Mouse (Mus musculus): ENCODE data around the gene Shc2. TPM values are rescaled to one million over a fixed set of nuclear protein-coding genes. Genes with fewer than 3 reads are reported as not detected.

Shc2 gene
- polyA plus RNA-seq, 1 experiment: 2.3 TPM

DNA sequence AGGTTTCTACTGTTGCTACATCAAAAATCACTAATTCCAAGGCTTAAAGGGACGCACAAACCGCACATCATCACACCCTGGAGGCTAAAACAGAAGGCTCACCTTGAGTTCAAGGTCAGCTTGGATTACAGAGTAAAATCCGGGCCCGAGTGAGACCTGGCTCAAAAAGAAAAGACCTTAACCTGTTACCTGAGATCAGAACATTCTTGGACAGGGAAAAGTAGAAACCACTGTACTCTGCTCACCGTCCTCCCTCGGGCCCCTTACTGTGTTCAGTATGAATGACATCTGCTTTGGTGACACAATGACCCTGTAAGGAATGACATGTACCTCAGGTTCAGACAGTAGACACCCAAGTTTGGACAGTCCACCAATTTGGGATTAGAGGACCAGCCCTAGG is 62.9 kb downstream of the Shc2 start:
- H3K4me3 ChIP-seq: no peak overlapping the region
- H3K4me2 ChIP-seq (ENCODE audit: low read depth): no peak overlapping the region
- no peak overlapping the region for H3ac ChIP-seq (ENCODE audit: control insufficient read depth, insufficient read length)
- no peaks in the 10 kb centered on the region for H3K36me3 ChIP-seq (ENCODE audit: control insufficient read depth, insufficient read depth)
- TF ChIP-seq POLR2AphosphoS2 (IDR thresholded peaks at IDR 0.05; ENCODE audit: insufficient read length, low read depth) (no peak), USF1 (IDR thresholded peaks at IDR 0.05; ENCODE audit: low read depth) (no peak)
- H3K79me2 ChIP-seq (ENCODE audit: control insufficient read depth, insufficient read depth): no peaks in the 10 kb centered on the region
- peaks cover 11% of the 10 kb centered on the region for H3K27me3 ChIP-seq (ENCODE audit: control insufficient read depth, insufficient read depth, insufficient read length)

DNA sequence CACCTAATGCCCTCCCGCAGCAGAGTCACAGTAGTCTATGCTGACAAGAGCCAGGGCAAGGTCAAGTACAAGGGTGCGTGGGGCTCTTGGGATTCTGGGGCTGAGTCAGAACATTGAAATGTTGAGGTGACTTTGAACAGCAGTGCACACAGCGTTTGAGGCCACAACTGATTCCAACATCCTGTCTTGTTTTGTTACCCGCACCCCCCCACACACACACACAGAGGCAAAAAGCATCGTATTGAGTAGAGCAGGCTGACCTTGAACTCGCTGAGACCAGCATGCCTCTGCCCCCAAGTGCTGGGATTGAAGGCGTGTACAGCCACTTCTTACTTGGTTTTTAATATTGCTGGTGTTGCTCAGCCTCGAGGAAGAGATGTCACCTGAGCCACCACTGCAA is 63.4 kb downstream of the Shc2 start:
- no peak overlapping the region for H3K4me2 ChIP-seq (ENCODE audit: low read depth)
- H3ac ChIP-seq (ENCODE audit: control insufficient read depth, insufficient read length): no peak overlapping the region
- no peaks in the 10 kb centered on the region for H3K36me3 ChIP-seq (ENCODE audit: control insufficient read depth, insufficient read depth)
- H3K4me3 ChIP-seq: no peak overlapping the region
- H3K79me2 ChIP-seq (ENCODE audit: control insufficient read depth, insufficient read depth): no peaks in the 10 kb centered on the region
- H3K27me3 ChIP-seq (ENCODE audit: control insufficient read depth, insufficient read depth, insufficient read length): peaks cover 11% of the 10 kb centered on the region
- no peak for TF ChIP-seq TCF3 (IDR thresholded peaks at IDR 0.05; ENCODE audit: insufficient read length, low read depth)
- TF ChIP-seq MYOD1 (IDR thresholded peaks at IDR 0.05; ENCODE audit: control insufficient read depth in 1 of 3, insufficient read length in 2 of 3, low read depth in 2 of 3): no peak
- no peak for TF ChIP-seq SRF (IDR thresholded peaks at IDR 0.05; ENCODE audit: control insufficient read depth, insufficient read length, low read depth)
- no peak for TF ChIP-seq CEBPB (IDR thresholded peaks at IDR 0.05; ENCODE audit: insufficient read depth, poor library complexity, severe bottlenecking)
- no peak for TF ChIP-seq MAX (IDR thresholded peaks at IDR 0.05; ENCODE audit: low read depth)
- no peak for TF ChIP-seq REST (IDR thresholded peaks at IDR 0.05; ENCODE audit: insufficient read depth, insufficient read length)
- no peak for TF ChIP-seq TCF12 (IDR thresholded peaks at IDR 0.05; ENCODE audit: insufficient read depth, poor library complexity, severe bottlenecking)
- no peak for TF ChIP-seq POLR2A (IDR thresholded peaks at IDR 0.05; ENCODE audit: insufficient read length, low read depth)
- TF ChIP-seq E2F4 (IDR thresholded peaks at IDR 0.05; ENCODE audit: insufficient read depth): no peak
- no peak for TF ChIP-seq USF1 (IDR thresholded peaks at IDR 0.05; ENCODE audit: low read depth)
- no peak for TF ChIP-seq MYOG (IDR thresholded peaks at IDR 0.05; ENCODE audit: control insufficient read depth in 1 of 3, insufficient read depth in 1 of 3, insufficient read length in 2 of 3, low read depth in 2 of 3)
- no peak for TF ChIP-seq POLR2AphosphoS2 (IDR thresholded peaks at IDR 0.05; ENCODE audit: insufficient read length, low read depth)

DNA sequence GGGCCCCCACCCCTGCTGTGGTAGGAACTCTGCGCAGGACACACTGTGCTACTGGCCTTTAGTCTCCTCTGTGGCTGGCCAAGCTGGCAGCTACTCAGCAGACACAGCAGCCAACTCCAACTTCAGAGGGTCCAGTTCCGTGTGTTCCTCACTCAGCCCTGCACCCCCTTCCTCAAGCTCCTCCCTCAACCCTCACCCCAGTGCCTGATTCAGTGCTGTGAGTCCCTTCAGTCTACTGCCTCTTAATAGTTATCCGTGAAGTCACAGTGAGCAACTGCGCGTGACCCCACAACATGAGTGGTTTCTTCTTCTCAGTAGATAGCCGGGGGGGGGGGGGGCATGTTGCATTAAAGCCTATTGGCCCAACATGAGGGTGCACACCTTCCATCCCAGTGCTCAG is 64.1 kb downstream of the Shc2 start:
- no peaks in the 10 kb centered on the region for H3K79me2 ChIP-seq (ENCODE audit: control insufficient read depth, insufficient read depth)
- H3K4me3 ChIP-seq: no peak overlapping the region
- no peaks in the 10 kb centered on the region for H3K36me3 ChIP-seq (ENCODE audit: control insufficient read depth, insufficient read depth)
- no peak overlapping the region for H3K4me2 ChIP-seq (ENCODE audit: low read depth)
- no peak for TF ChIP-seq TCF3 (IDR thresholded peaks at IDR 0.05; ENCODE audit: insufficient read length, low read depth)
- no peak for TF ChIP-seq REST (IDR thresholded peaks at IDR 0.05; ENCODE audit: insufficient read depth, insufficient read length)
- TF ChIP-seq SRF (IDR thresholded peaks at IDR 0.05; ENCODE audit: control insufficient read depth, insufficient read length, low read depth): no peak
- no peak for TF ChIP-seq POLR2A (IDR thresholded peaks at IDR 0.05; ENCODE audit: insufficient read length, low read depth)
- TF ChIP-seq CEBPB (IDR thresholded peaks at IDR 0.05; ENCODE audit: insufficient read depth, poor library complexity, severe bottlenecking): no peak
- H3ac ChIP-seq (ENCODE audit: control insufficient read depth, insufficient read length): no peak overlapping the region
- H3K27me3 ChIP-seq (ENCODE audit: control insufficient read depth, insufficient read depth, insufficient read length): peaks cover 3% of the 10 kb centered on the region

DNA sequence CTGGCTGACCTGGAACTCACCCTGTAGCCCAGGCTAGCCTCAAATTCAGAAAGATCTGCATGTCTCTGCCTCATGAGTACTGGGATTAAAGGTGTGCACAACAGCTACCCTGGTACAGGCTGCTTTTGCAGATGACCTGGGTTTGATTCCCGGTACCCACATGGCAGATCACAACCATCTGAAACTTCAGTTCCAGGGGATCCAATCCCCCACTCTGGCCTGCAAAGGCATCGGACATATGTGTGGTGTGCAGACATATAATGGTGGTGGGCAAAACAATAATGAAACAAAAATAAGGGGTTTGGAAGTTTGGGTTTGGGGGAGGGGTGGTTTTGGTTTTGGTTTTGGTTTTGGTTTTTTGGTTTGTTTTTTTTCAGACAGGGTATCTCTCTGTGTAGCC is 66.4 kb downstream of the Shc2 start:
- Histone ChIP-seq H3K36me3 (ENCODE audit: control insufficient read depth, insufficient read depth) (no peaks in the 10 kb centered on the region), H3ac (ENCODE audit: control insufficient read depth, insufficient read length) (no peak overlapping the region), H3K79me2 (ENCODE audit: control insufficient read depth, insufficient read depth) (no peaks in the 10 kb centered on the region)

DNA sequence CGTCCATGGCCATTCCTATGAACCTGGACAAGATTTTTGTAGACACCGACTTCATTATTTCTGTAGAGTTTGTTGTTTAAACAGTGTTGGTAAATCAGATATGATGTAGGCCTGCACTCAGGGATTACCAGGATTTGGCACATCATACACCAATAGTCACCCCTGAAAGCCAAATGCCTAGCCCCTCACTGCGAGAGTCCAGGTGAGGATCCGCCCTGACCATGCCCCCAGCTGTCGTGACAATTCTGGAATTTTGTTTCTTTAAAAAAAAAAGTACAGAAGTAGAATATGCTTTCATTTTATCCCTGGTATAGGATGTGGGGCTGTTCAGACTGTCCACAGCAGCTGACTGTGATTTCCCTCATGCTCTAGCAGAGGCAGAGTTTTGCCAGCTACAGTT is 67.8 kb downstream of the Shc2 start:
- Histone ChIP-seq H3ac (ENCODE audit: control insufficient read depth, insufficient read length) (no peak overlapping the region), H3K4me3 (no peak overlapping the region), H3K36me3 (ENCODE audit: control insufficient read depth, insufficient read depth) (no peaks in the 10 kb centered on the region), H3K4me2 (ENCODE audit: low read depth) (no peak overlapping the region), H3K27me3 (ENCODE audit: control insufficient read depth, insufficient read depth, insufficient read length) (no peaks in the 10 kb centered on the region), H3K79me2 (ENCODE audit: control insufficient read depth, insufficient read depth) (no peaks in the 10 kb centered on the region)
- no peak for TF ChIP-seq MYOD1 (IDR thresholded peaks at IDR 0.05; ENCODE audit: control insufficient read depth in 1 of 3, insufficient read length in 2 of 3, low read depth in 2 of 3)
- TF ChIP-seq USF1 (IDR thresholded peaks at IDR 0.05; ENCODE audit: low read depth): no peak
- TF ChIP-seq REST (IDR thresholded peaks at IDR 0.05; ENCODE audit: insufficient read depth, insufficient read length): no peak
- no peak for TF ChIP-seq TCF12 (IDR thresholded peaks at IDR 0.05; ENCODE audit: insufficient read depth, poor library complexity, severe bottlenecking)
- no peak for TF ChIP-seq TCF3 (IDR thresholded peaks at IDR 0.05; ENCODE audit: insufficient read length, low read depth)
- no peak for TF ChIP-seq CEBPB (IDR thresholded peaks at IDR 0.05; ENCODE audit: insufficient read depth, poor library complexity, severe bottlenecking)
- TF ChIP-seq MAX (IDR thresholded peaks at IDR 0.05; ENCODE audit: low read depth): no peak
- no peak for TF ChIP-seq POLR2AphosphoS2 (IDR thresholded peaks at IDR 0.05; ENCODE audit: insufficient read length, low read depth)
- TF ChIP-seq MYOG (IDR thresholded peaks at IDR 0.05; ENCODE audit: control insufficient read depth in 1 of 3, insufficient read depth in 1 of 3, insufficient read length in 2 of 3, low read depth in 2 of 3): no peak
- no peak for TF ChIP-seq E2F4 (IDR thresholded peaks at IDR 0.05; ENCODE audit: insufficient read depth)
- TF ChIP-seq SRF (IDR thresholded peaks at IDR 0.05; ENCODE audit: control insufficient read depth, insufficient read length, low read depth): no peak
- TF ChIP-seq POLR2A (IDR thresholded peaks at IDR 0.05; ENCODE audit: insufficient read length, low read depth): no peak

More for the DNA sequence above, 66.4 kb downstream of the Shc2 start:
- Histone ChIP-seq H3K4me3 (no peak overlapping the region), H3K4me2 (ENCODE audit: low read depth) (no peak overlapping the region), H3K27me3 (ENCODE audit: control insufficient read depth, insufficient read depth, insufficient read length) (no peaks in the 10 kb centered on the region)
- no peak for TF ChIP-seq E2F4 (IDR thresholded peaks at IDR 0.05; ENCODE audit: insufficient read depth)
- TF ChIP-seq POLR2A (IDR thresholded peaks at IDR 0.05; ENCODE audit: insufficient read length, low read depth): no peak
- no peak for TF ChIP-seq POLR2AphosphoS2 (IDR thresholded peaks at IDR 0.05; ENCODE audit: insufficient read length, low read depth)
- TF ChIP-seq CEBPB (IDR thresholded peaks at IDR 0.05; ENCODE audit: insufficient read depth, poor library complexity, severe bottlenecking): no peak
- TF ChIP-seq MYOG (IDR thresholded peaks at IDR 0.05; ENCODE audit: control insufficient read depth in 1 of 3, insufficient read depth in 1 of 3, insufficient read length in 2 of 3, low read depth in 2 of 3): no peak
- no peak for TF ChIP-seq TCF12 (IDR thresholded peaks at IDR 0.05; ENCODE audit: insufficient read depth, poor library complexity, severe bottlenecking)
- TF ChIP-seq MAX (IDR thresholded peaks at IDR 0.05; ENCODE audit: low read depth): no peak
- no peak for TF ChIP-seq USF1 (IDR thresholded peaks at IDR 0.05; ENCODE audit: low read depth)
- TF ChIP-seq TCF3 (IDR thresholded peaks at IDR 0.05; ENCODE audit: insufficient read length, low read depth): no peak
- no peak for TF ChIP-seq REST (IDR thresholded peaks at IDR 0.05; ENCODE audit: insufficient read depth, insufficient read length)
- no peak for TF ChIP-seq MYOD1 (IDR thresholded peaks at IDR 0.05; ENCODE audit: control insufficient read depth in 1 of 3, insufficient read length in 2 of 3, low read depth in 2 of 3)
- TF ChIP-seq SRF (IDR thresholded peaks at IDR 0.05; ENCODE audit: control insufficient read depth, insufficient read length, low read depth): no peak

Other genes starting within 250 kb of the Shc2 start
- not detected for gene Vmn2r83, start 169.2 kb downstream of the Shc2 start, polyA plus RNA-seq (2012; fragmentation: generic; extraction: Trizol)
- gene Plpp2, start 104.1 kb downstream of the Shc2 start, polyA plus RNA-seq (2012; fragmentation: generic; extraction: Trizol): 68.7 TPM
- gene Mier2, start 82.7 kb downstream of the Shc2 start, polyA plus RNA-seq (2012; fragmentation: generic; extraction: Trizol): 26.6 TPM
- gene Theg, start 50.6 kb downstream of the Shc2 start, polyA plus RNA-seq (2012; fragmentation: generic; extraction: Trizol): not detected
- gene C2cd4c, start 23.9 kb downstream of the Shc2 start, polyA plus RNA-seq (2012; fragmentation: generic; extraction: Trizol): 0.01 TPM
- gene Odf3l2, start 7.8 kb upstream of the Shc2 start, polyA plus RNA-seq (2012; fragmentation: generic; extraction: Trizol): not detected
- gene Madcam1, start 26.6 kb upstream of the Shc2 start, polyA plus RNA-seq (2012; fragmentation: generic; extraction: Trizol): not detected
- gene Tpgs1, start 31.5 kb upstream of the Shc2 start, polyA plus RNA-seq (2012; fragmentation: generic; extraction: Trizol): 80.2 TPM
- 299 TPM for gene Cdc34, start 44.3 kb upstream of the Shc2 start, polyA plus RNA-seq (2012; fragmentation: generic; extraction: Trizol)
- gene Gzmm, start 51.1 kb upstream of the Shc2 start, polyA plus RNA-seq (2012; fragmentation: generic; extraction: Trizol): 0.71 TPM
- 1,268 TPM for gene Bsg, start 66.6 kb upstream of the Shc2 start, polyA plus RNA-seq (2012; fragmentation: generic; extraction: Trizol)
- gene Hcn2, start 78.7 kb upstream of the Shc2 start, polyA plus RNA-seq (2012; fragmentation: generic; extraction: Trizol): 0.35 TPM
- 82.3 TPM for gene Polrmt, start 108.7 kb upstream of the Shc2 start, polyA plus RNA-seq (2012; fragmentation: generic; extraction: Trizol)
- 0.26 TPM for gene Fgf22, start 117.2 kb upstream of the Shc2 start, polyA plus RNA-seq (2012; fragmentation: generic; extraction: Trizol)
- gene Rnf126, start 129.0 kb upstream of the Shc2 start, polyA plus RNA-seq (2012; fragmentation: generic; extraction: Trizol): 91.3 TPM
- gene Fstl3, start 139.4 kb upstream of the Shc2 start, polyA plus RNA-seq (2012; fragmentation: generic; extraction: Trizol): 28.9 TPM
- gene Prss57, start 153.0 kb upstream of the Shc2 start, polyA plus RNA-seq (2012; fragmentation: generic; extraction: Trizol): 0.07 TPM
- gene Palm, start 155.7 kb upstream of the Shc2 start, polyA plus RNA-seq (2012; fragmentation: generic; extraction: Trizol): 70.0 TPM
- gene Misp, start 183.1 kb upstream of the Shc2 start, polyA plus RNA-seq (2012; fragmentation: generic; extraction: Trizol): 0.06 TPM
- gene Ptbp1, start 216.5 kb upstream of the Shc2 start, polyA plus RNA-seq (2012; fragmentation: generic; extraction: Trizol): 158 TPM
- gene Prtn3, start 236.6 kb upstream of the Shc2 start, polyA plus RNA-seq (2012; fragmentation: generic; extraction: Trizol): 0.22 TPM
- gene Plppr3, start 236.7 kb upstream of the Shc2 start, polyA plus RNA-seq (2012; fragmentation: generic; extraction: Trizol): 5.4 TPM
- not detected for gene Elane, start 248.3 kb upstream of the Shc2 start, polyA plus RNA-seq (2012; fragmentation: generic; extraction: Trizol)